Mouse (Mus musculus): ENCODE measurements at regions not wholly inside any gene's neighbourhood (a gene's known extent, or its start where the extent isn't known, plus 50 kb on each side); places are given as distances from the start of the nearest gene placed in this dataset.

GRCm38 (mm10) chr3:149370517-149371227 is 380.3 kb upstream of the Adgrl2 start:
- DNase-seq (ENCODE audit: low read depth, low spot score), result no peak

GRCm38 (mm10) chr3:149367888-149368287 is 377.5 kb upstream of the Adgrl2 start:
- DNase-seq (ENCODE audit: low read depth, low spot score), result no peak

- DNase-seq (ENCODE audit: low read depth, low spot score), result no peak
These were observed 369.8 kb upstream of the Adgrl2 start for GRCm38 (mm10) chr3:149360164-149360563.

- DNase-seq (ENCODE audit: low read depth, low spot score), result no peak
These were observed 368.3 kb upstream of the Adgrl2 start for GRCm38 (mm10) chr3:149358570-149359193.

- DNase-seq (ENCODE audit: low read depth, low spot score), result no peak
These were observed 367.7 kb upstream of the Adgrl2 start for GRCm38 (mm10) chr3:149357903-149358569.

GRCm38 (mm10) chr3:149357121-149357520 is 366.8 kb upstream of the Adgrl2 start:
- DNase-seq (ENCODE audit: low read depth, low spot score), result no peak

- DNase-seq (ENCODE audit: low read depth, low spot score), result no peak
These were observed 365.0 kb upstream of the Adgrl2 start for GRCm38 (mm10) chr3:149355362-149355761.

GRCm38 (mm10) chr3:149353958-149354357 is 363.6 kb upstream of the Adgrl2 start:
- no peak for DNase-seq (ENCODE audit: low read depth, low spot score)

- no peak for DNase-seq (ENCODE audit: low read depth, low spot score)
These were observed 362.2 kb upstream of the Adgrl2 start for GRCm38 (mm10) chr3:149352546-149352945.

- DNase-seq (ENCODE audit: low read depth, low spot score), result no peak
These were observed 359.4 kb upstream of the Adgrl2 start for GRCm38 (mm10) chr3:149349731-149350130.

GRCm38 (mm10) chr3:149349211-149349697 is 358.9 kb upstream of the Adgrl2 start:
- DNase-seq (ENCODE audit: low read depth, low spot score), result peak; percentile 86

GRCm38 (mm10) chr3:149348459-149348971 is 358.2 kb upstream of the Adgrl2 start:
- DNase-seq (ENCODE audit: low read depth, low spot score), result no peak

GRCm38 (mm10) chr3:149347241-149347992 is 357.1 kb upstream of the Adgrl2 start:
- DNase-seq (ENCODE audit: low read depth, low spot score), result no peak

GRCm38 (mm10) chr3:149342511-149342910 is 352.2 kb upstream of the Adgrl2 start:
- no peak for DNase-seq (ENCODE audit: low read depth, low spot score)

GRCm38 (mm10) chr3:149339374-149339753 is 349.0 kb upstream of the Adgrl2 start:
- peak; percentile 45 for DNase-seq (ENCODE audit: low read depth, low spot score)

- peak; percentile 26 for DNase-seq (ENCODE audit: low read depth, low spot score)
These were observed 348.5 kb upstream of the Adgrl2 start for GRCm38 (mm10) chr3:149338684-149339373.

GRCm38 (mm10) chr3:149335259-149335658 is 344.9 kb upstream of the Adgrl2 start:
- DNase-seq (ENCODE audit: low read depth, low spot score), result no peak

- no peak for DNase-seq (ENCODE audit: low read depth, low spot score)
These were observed 343.3 kb upstream of the Adgrl2 start for GRCm38 (mm10) chr3:149333607-149334006.

GRCm38 (mm10) chr3:149333131-149333530 is 342.8 kb upstream of the Adgrl2 start:
- no peak for DNase-seq (ENCODE audit: low read depth, low spot score)

GRCm38 (mm10) chr3:149332105-149332504 is 341.8 kb upstream of the Adgrl2 start:
- no peak for DNase-seq (ENCODE audit: low read depth, low spot score)
